Mouse (Mus musculus) heart, postnatal 0 days (tissue): Measurements from ENCODE around the gene Prkacb. TPM values are rescaled to one million over a fixed set of nuclear protein-coding genes. Genes with fewer than 3 reads are reported as not detected.
"Not testable (repeated sequence)": the region's sequence is repeated elsewhere in the genome, so short reads cannot be mapped to it uniquely, and the experiment has no call there.

ENCODE experiments used
- ATAC-seq: fragments of 200-750 bp; cut with Nextera tagmentation; 2 replicates; pipeline ENCODE4 v1.8.0; 2017; ENCODE audit warnings: low read depth, moderate number of reproducible peaks, moderate library complexity; ENCODE audit not compliant: insufficient read depth
- DNase-seq: peaks from one replicate; pipeline ENCODE4 v3.0.0-alpha.2; 2016; ENCODE audit warnings: low spot score
- H3K27ac ChIP-seq: fragments of 300-500 bp; sonication (generic); 2 replicates; pipeline ENCODE4 v1.5.1; 2014; ENCODE audit warnings: low read depth, mild to moderate bottlenecking
- H3K27me3 ChIP-seq: fragments of 300-500 bp; sonication (generic); 2 replicates; pipeline ENCODE4 v1.6.1; 2014; ENCODE audit warnings: low read length, mixed read lengths; ENCODE audit not compliant: control insufficient read depth, insufficient read depth
- H3K36me3 ChIP-seq: fragments of 300-500 bp; sonication (generic); replicated peaks from 2 replicates; pipeline ENCODE4 v1.6.1; 2014; ENCODE audit warnings: low read length, mixed read lengths; ENCODE audit not compliant: control insufficient read depth, insufficient read depth
- H3K4me1 ChIP-seq: fragments of 300-500 bp; sonication (generic); 2 replicates; pipeline ENCODE4 v1.6.1; 2014; ENCODE audit warnings: antibody characterized with exemption; ENCODE audit not compliant: control insufficient read depth, insufficient read depth
- H3K4me2 ChIP-seq: fragments of 300-500 bp; sonication (generic); 2 replicates; pipeline ENCODE4 v1.6.1; 2014; ENCODE audit warnings: low read depth, mild to moderate bottlenecking, low read length, moderate library complexity
- H3K4me3 ChIP-seq: fragments of 300-500 bp; sonication (generic); 2 replicates; pipeline ENCODE4 v1.5.1; 2014; ENCODE audit warnings: low read depth, low read length
- H3K9ac ChIP-seq: fragments of 300-500 bp; sonication (generic); replicated peaks from 2 replicates; pipeline ENCODE4 v1.6.1; 2014; ENCODE audit warnings: low read depth, low read length, mixed read lengths
- H3K9me3 ChIP-seq: fragments of 300-500 bp; sonication (generic); replicated peaks from 2 replicates; pipeline ENCODE4 v1.6.1; 2016; ENCODE audit warnings: low read length; ENCODE audit not compliant: control insufficient read depth
- CTCF ChIP-seq: IDR thresholded peaks from 2 replicates; pipeline ENCODE4 v1.5.1; 2016; ENCODE audit warnings: antibody characterized with exemption, control low read depth, low read depth
- EP300 ChIP-seq: IDR thresholded peaks from 2 replicates; pipeline ENCODE4 v1.6.1; 2016; ENCODE audit warnings: antibody characterized with exemption, low read depth
- WGBS: fragments of 180-500 bp; shearing (Covaris S2); extraction: QIAGEN DNeasy Blood & Tissue Kit; methylation state at CpG from one replicate; pipeline ENCODE4 v1.1.7; 2014; 5-methylcytosine and 5-hydroxymethylcytosine counted together
- polyA plus RNA-seq: library from polyadenylated mRNA; unstranded; fragments of >200 nt; fragmentation: Nextera tagmentation; extraction: Ambion mirVana; gene quantifications from 2 replicates; pipeline ENCODE4 v1.2.1, GENCODE M21; 2015
- total RNA-seq: library from RNA; depleted of rRNA; stranded (reverse); fragments of >200 nt; gene quantifications from 2 replicates; pipeline ENCODE4 v1.2.3, GENCODE M21; 2014; ENCODE audit warnings: low replicate concordance

The Prkacb gene
- total and polyA plus RNA-seq, 2 experiments from 2014 or later: 41.7 to 58.6 TPM

- no peaks in the 10 kb centered on the region for H3K27me3 ChIP-seq
- H3K36me3 ChIP-seq: 0 out of 2 replicates have a peak, but pooled peaks cover 2% of the 10 kb centered on the region
- 88% methylated on average over 5 of the region's 5 CpGs for WGBS
- ATAC-seq (no peak), DNase-seq (no peak)
- TF ChIP-seq CTCF (no peak), EP300 (no peak)
- H3K27ac ChIP-seq: no peak overlapping the region
- H3K4me1 ChIP-seq: peaks cover 8% of the 10 kb centered on the region
- H3K9me3 ChIP-seq: no peaks in the 10 kb centered on the region
- no peak overlapping the region for H3K4me2 ChIP-seq
- H3K9ac ChIP-seq: no peak overlapping the region
- H3K4me3 ChIP-seq: no peak overlapping the region
These were observed 44.4 kb downstream of the Prkacb start for GRCm38 (mm10) chr3:146768360-146768759.

GRCm38 (mm10) chr3:146766701-146767181 lies 46.0 kb downstream of the Prkacb start:
- Histone ChIP-seq H3K36me3 (no peaks in the 10 kb centered on the region), H3K4me1 (peaks cover 8% of the 10 kb centered on the region), H3K4me3 (peak overlapping the region; percentile 27), H3K27me3 (no peaks in the 10 kb centered on the region), H3K27ac (peak overlapping the region; percentile 72), H3K9me3 (no peaks in the 10 kb centered on the region), H3K9ac (peak overlapping the region; percentile 35; the same call in 1 of the 2 replicates), H3K4me2 (peak overlapping the region; percentile 54)
- DNase-seq (peak; percentile 60), ATAC-seq (peak; percentile 79)
- TF ChIP-seq CTCF (no peak), EP300 (no peak)
- 8% methylated on average over 8 of the region's 8 CpGs for WGBS

- no peak for DNase-seq
- Histone ChIP-seq H3K36me3 (no peaks in the 10 kb centered on the region), H3K4me2 (peak overlapping the region; percentile 54), H3K4me3 (peak overlapping the region; percentile 27), H3K9ac (peak overlapping the region; percentile 35; the same call in 1 of the 2 replicates), H3K9me3 (no peaks in the 10 kb centered on the region), H3K27me3 (no peaks in the 10 kb centered on the region), H3K27ac (peak overlapping the region; percentile 72), H3K4me1 (peaks cover 8% of the 10 kb centered on the region)
- WGBS: 58% methylated on average over 4 of the region's 4 CpGs
- peak; percentile 6; the same call in 1 of the 2 replicates for ATAC-seq
- TF ChIP-seq CTCF (no peak), EP300 (no peak)
These were observed 46.7 kb downstream of the Prkacb start for GRCm38 (mm10) chr3:146766071-146766605.

- H3K27me3 ChIP-seq: no peaks in the 10 kb centered on the region
- H3K36me3 ChIP-seq: no peaks in the 10 kb centered on the region
- no peak overlapping the region for H3K9ac ChIP-seq
- H3K4me1 ChIP-seq: 0 out of 2 replicates have a peak, but pooled peaks cover 4% of the 10 kb centered on the region
- DNase-seq (no peak), ATAC-seq (no peak)
- TF ChIP-seq EP300 (no peak), CTCF (no peak)
- no peak overlapping the region for H3K4me3 ChIP-seq
- H3K4me2 ChIP-seq: no peak overlapping the region
- 92% methylated on average over 3 of the region's 3 CpGs for WGBS
- H3K9me3 ChIP-seq: no peaks in the 10 kb centered on the region
- H3K27ac ChIP-seq: no peak overlapping the region
These were observed 47.8 kb downstream of the Prkacb start for GRCm38 (mm10) chr3:146764871-146765529.

GRCm38 (mm10) chr3:146763054-146763453 lies 49.7 kb downstream of the Prkacb start:
- H3K36me3 ChIP-seq, H3K27ac ChIP-seq, H3K4me3 ChIP-seq, H3K9me3 ChIP-seq, DNase-seq, H3K9ac ChIP-seq, H3K4me1 ChIP-seq, H3K4me2 ChIP-seq, H3K27me3 ChIP-seq, ATAC-seq: not testable (repeated sequence)
- 97% methylated on average over 2 of the region's 2 CpGs for WGBS
